Mouse (Mus musculus) urinary bladder, postnatal 25 days (tissue): ENCODE measurements around the gene Med13.
"Not testable (repeated sequence)": the region's sequence is repeated elsewhere in the genome, so short reads cannot be mapped to it uniquely, and the experiment has no call there.

Source experiments
- DNase-seq: peaks from one replicate; pipeline ENCODE4 v3.0.0; 2022; ENCODE audit warnings: low spot score

Med13 gene

GRCm38 (mm10) chr11:86378981-86379380 is 21.6 kb upstream of the Med13 start:
- no peak for DNase-seq

DNA sequence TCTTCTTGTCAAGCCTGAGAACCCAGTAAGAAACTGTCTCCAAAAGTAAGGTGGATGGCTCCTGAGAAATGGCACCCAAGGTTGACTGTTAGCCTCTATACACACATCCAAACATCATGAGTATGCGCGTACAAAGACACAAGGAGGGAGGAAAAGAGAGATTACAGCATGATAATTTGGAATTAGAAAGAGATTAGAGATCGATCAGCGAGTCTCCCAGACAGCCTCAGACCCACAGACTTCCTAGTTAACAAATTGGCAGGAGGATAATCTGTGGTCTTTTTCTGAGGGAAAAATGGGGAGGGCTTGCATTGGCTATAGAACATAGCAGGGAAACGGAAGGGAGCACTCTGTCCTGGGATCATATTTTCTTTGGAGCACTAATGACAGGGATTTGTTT is 20.4 kb upstream of the Med13 start:
- DNase-seq, result no peak

DNA sequence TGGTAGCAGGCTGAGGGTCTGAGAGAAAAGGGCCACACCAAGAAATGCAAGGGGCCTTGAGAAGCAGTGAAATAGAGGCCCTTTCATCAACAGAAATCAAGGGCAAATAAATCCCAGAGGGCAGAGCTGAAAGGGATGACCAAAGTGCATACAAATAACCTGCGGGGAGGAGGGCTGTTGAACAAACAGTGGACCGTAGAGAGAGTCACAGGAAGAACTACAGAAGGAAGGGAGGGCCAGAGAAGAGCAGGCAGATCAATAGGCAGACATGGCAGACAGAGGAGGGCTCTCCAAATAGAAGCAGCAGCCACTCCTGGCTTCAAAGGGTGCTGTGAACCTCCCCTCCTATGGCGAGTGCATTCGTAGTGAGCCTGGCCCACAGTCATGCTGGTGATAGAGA is 19.3 kb upstream of the Med13 start:
- DNase-seq, result no peak

GRCm38 (mm10) chr11:86375086-86375485 is 17.7 kb upstream of the Med13 start:
- DNase-seq, result no peak

DNA sequence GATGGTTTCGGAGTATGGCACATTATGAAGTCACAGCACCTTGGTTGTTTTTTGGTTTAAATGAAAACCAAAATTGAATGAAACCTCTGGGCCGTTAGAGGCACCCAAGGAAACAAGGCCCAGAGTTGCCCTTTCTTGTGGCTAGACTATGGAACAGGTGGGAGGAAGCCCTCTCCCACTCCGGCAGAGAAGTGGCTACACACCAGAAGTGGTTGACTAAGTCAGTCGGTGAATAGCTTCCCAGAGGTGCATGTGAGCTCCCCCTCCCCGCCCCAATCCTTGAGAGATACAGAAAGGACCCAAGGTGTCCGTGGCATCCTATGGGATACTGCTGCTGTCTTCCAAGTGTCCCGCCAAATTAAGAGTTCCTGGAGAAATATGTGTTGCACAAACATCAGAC is 13.9 kb upstream of the Med13 start:
- no peak for DNase-seq

DNA sequence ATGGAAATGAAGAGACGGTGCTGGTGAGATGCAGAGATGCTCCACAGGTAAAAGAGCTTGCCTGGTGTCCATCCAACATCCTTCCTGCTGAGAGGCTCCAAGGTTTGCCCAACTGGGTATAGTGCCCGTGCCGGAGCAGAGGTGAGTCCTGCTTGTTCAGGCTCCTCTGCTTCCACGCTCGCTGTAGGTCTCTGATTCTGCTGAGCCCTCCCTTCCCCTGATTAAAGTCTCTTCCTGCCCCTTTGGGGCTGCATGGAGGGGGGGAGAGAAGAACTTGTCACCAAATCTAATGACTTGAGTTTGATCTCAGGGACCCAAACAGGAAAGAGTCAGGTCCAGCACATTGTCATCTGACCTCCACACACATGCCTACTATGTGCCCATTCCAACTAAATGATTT is 12.5 kb upstream of the Med13 start:
- DNase-seq, result no peak

DNA sequence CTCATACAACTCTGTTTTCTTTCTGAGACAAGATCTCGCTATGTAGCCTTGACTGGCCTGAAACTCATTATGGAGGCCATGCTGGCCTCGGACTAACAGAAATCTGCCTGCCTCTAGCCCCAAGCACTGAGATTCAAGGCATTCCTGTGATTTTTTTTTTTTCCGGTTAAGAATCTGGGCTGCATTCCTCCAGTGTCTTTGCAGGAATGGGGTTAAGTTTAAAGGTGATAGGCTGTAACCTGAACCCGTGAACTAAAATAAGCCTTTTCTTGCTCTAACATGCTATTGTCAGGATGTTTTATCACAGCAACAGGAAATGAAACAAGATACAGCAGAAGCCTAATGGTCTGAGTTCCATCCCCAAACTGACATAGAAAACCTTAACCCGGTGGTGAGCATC is 11.6 kb upstream of the Med13 start:
- no peak for DNase-seq

DNA sequence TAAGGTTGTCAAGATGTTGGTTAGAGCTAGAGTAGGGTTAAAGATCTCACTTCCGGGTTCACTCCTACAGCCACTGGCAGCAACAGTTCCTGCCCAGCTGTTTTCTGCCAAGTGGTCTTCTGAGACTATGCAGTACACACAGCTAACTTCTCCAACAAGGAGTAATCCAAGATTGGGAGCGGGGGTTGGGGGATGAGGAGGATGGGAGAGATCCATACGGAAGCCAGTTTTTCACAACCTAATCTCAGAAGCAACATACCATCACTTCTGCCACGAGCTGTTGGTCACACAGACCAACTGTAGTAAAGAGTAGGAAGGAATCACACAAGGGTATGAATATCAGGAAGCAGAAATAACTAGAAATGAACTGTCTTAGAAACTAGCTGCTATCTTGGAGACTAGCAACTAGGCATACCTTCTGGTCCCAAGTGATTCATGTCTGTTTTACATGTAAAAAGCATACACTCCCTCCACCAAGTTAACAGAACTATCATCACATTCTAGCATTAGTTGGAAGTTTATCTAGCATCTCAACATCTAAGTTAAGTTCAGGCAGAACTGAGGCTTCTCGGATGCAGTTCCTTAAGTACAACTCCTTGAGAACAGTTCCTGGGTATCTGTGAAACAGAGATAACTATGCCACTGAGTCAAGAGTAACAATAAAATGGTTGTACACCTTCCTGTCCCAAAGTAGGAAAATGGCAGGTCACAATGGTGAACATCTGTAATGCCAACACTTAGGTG is 7.5 kb upstream of the Med13 start:
- no peak for DNase-seq

GRCm38 (mm10) chr11:86357984-86358528 is 654 bp upstream of the Med13 start:
- peak; percentile 98 for DNase-seq

- DNase-seq, result no peak
Observed at GRCm38 (mm10) chr11:86356007-86356853, 1.2 kb downstream of the Med13 start.

- no peak for DNase-seq
Observed at GRCm38 (mm10) chr11:86353586-86353985, 3.8 kb downstream of the Med13 start.

- no peak for DNase-seq
Observed at GRCm38 (mm10) chr11:86351766-86352315, 5.6 kb downstream of the Med13 start.

- no peak for DNase-seq
Observed at GRCm38 (mm10) chr11:86350636-86351138, 6.7 kb downstream of the Med13 start.

DNA sequence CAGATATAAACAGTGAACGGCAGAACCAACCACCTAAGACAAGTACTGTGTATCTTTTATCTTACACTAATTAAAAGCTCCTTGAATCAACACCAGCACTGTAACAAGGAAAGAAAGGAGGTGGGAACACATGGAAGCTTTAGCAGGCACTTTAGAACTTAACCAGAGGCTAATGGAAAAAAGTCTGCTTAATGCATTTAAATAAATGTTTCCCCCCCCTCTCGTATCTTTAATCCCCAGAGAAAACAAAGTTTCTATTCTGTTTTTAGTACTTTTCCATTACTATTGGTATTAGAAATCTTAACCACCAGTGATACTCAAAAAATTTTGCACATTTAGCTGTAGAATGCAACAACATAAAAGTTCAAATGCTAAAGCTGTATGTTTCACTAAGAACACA is 8.1 kb downstream of the Med13 start:
- no peak for DNase-seq

DNA sequence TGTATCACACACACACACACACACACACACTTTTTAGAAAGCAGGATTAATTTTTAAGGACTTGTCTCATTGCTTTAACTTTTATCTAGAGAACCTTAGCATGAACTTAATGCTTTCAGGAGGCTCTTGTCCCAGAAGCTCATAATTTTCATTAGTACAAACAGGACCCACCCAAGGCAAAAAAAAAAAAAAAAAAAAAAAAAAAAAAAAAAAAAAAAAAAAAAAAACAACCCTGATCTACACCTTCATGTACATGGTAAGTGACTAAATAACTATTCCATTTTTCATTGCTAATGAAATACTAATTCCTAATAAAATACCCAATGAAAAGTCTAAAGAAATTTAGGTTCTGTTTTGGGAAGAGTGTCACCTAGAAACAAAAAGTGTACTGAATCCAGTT is 8.5 kb downstream of the Med13 start:
- no peak for DNase-seq

- no peak for DNase-seq
Observed at GRCm38 (mm10) chr11:86347387-86348122, 9.8 kb downstream of the Med13 start.

DNA sequence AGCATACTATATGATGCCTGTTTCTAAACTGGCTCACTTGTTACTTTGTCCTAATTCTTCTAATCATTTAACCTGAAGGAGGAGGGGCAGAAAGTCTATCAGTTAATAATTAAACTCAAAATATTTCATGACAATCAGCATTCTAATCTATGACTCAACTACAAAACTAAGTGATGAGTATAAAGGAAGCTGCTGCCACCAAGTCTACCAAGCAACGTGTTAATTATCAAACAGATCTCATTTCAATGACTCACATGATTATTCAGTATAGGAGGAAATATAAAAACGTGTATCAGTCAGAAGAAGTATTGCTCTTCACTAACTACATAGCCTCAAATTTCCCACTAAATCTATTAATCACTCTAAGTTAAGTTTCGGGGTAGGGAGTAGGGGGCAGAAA is 10.9 kb downstream of the Med13 start:
- DNase-seq, result no peak

DNA sequence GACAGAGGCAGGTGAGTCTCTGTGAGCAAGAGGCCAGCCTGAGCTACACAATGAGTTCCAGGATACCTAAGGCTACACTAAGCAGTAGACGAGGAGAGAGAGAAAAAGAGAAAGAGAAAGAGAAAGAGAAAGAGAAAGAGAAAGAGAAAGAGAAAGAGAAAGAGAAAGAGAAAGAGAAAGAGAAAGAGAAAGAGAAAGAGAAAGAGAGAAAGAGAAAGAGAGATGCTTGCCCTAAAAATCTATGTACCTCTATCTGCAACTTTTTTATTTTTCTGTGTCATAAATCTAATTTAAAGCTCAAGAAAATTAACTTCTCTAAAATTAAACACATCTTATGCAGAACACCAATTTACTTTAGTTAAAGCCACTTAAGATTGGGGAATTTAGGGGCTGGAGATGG is 12.5 kb downstream of the Med13 start:
- not testable (repeated sequence) for DNase-seq

DNA sequence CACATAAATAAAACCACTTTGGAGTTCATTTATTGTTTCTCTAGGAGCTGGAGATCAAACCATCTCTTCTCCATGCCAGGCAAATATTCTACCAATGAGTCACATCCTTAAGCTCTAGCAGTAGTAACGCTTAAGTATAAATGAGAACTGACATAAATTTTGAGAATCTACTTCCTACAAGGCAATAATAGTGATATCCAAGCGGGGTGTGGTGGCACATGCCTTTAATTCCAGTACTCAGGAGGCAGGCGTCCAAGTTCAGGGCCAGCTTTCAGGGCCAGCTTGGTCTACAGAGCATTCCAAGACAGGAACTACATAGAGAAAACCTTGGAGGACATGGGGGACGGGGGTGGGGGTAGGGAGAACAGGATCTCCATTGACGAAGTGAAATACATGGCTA is 33.2 kb downstream of the Med13 start:
- DNase-seq, result no peak

- DNase-seq, result not testable (repeated sequence)
Observed at GRCm38 (mm10) chr11:86314992-86315391, 42.4 kb downstream of the Med13 start.

DNA sequence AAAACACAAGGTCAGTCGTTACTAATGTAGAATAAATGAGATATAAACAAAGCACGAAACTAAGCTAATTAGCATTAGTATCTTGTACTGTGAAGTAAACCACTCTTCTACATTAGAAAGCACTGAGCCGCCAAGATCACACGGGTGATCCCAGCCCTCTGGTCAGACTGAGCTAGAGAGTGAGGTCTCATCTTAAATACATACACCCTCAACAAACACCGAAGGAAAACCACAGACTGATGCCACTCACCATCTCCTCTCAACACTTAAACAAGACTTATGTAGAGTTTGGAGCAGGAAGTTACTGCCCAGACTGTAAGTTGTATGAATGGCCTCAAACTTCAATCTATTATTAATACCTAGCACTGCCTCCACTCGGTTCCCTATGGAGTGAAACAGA is 47.1 kb downstream of the Med13 start:
- no peak for DNase-seq

DNA sequence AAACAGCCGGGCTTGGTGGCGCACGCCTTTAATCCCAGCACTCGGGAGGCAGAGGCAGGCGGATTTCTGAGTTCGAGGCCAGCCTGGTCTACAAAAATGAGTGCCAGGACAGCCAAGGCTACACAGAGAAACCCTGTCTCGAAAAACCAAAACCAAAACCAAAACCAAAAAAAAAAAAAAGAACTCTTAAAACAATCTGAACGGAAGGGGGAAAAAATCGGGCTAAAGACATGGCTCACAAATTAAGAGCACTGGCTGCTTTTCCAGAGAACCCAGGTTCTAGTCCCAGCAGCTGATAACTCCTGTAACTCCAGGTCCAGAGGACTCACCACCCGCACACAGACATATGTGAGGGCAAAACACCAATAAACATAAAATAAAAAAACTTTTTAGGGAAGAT is 65.2 kb downstream of the Med13 start:
- DNase-seq, result not testable (repeated sequence)
